Mouse (Mus musculus) G1E (cell line): ENCODE measurements around the gene Gtf2h1. TPM values are rescaled to one million over a fixed set of nuclear protein-coding genes. Genes with fewer than 3 reads are reported as not detected.
A peak's percentile ranks its signal among the peaks of the same experiment; 100 is the strongest.
"Not testable (repeated sequence)": the region's sequence is repeated elsewhere in the genome, so short reads cannot be mapped to it uniquely, and the experiment has no call there.

Source experiments
- ATAC-seq: 2 replicates; pipeline ENCODE4 v1.8.0; 2016; ENCODE audit warnings: mild to moderate bottlenecking; ENCODE audit not compliant: insufficient number of reproducible peaks, poor library complexity, low FRiP score, severe bottlenecking; ENCODE audit errors: extremely low read depth
- DNase-seq: peaks from one replicate; pipeline ENCODE4 v3.0.0; 2012; ENCODE audit warnings: low spot score
- H3K27me3 ChIP-seq: 2 replicates; pipeline ENCODE4 v1.6.1; 2012; ENCODE audit warnings: mild to moderate bottlenecking, low read length, inconsistent platforms; ENCODE audit not compliant: insufficient read depth
- H3K36me3 ChIP-seq: replicated peaks from 2 replicates; pipeline ENCODE3; 2012; ENCODE audit warnings: mild to moderate bottlenecking, inconsistent platforms
- H3K4me1 ChIP-seq: 2 replicates; pipeline ENCODE4 v1.6.1; 2012; ENCODE audit warnings: low read depth, low read length, inconsistent platforms, mixed read lengths; ENCODE audit not compliant: insufficient read depth
- H3K4me3 ChIP-seq: 2 replicates; pipeline ENCODE4 v1.5.1; 2012; ENCODE audit warnings: low read depth, mild to moderate bottlenecking, inconsistent platforms, low read length, moderate library complexity, mixed read lengths
- H3K9me3 ChIP-seq: replicated peaks from 2 replicates; pipeline ENCODE4 v1.6.1; 2012; ENCODE audit warnings: inconsistent platforms
- CTCF ChIP-seq: IDR thresholded peaks from 2 replicates; pipeline ENCODE4 v1.5.1; 2012; ENCODE audit warnings: low read depth, low read length, inconsistent platforms, mixed read lengths
- GATA1 ChIP-seq: IDR thresholded peaks from 2 replicates; pipeline ENCODE4 v1.6.1; 2012; ENCODE audit warnings: borderline replicate concordance, low read length, inconsistent platforms, mixed read lengths
- GATA2 ChIP-seq: IDR thresholded peaks from 2 replicates; pipeline ENCODE4 v1.6.1; 2012; ENCODE audit warnings: low read depth, low read length, inconsistent platforms, borderline replicate concordance
- POLR2AphosphoS5 ChIP-seq: IDR thresholded peaks from 2 replicates; pipeline ENCODE4 v1.6.1; 2012; ENCODE audit warnings: low read depth, low read length, inconsistent platforms; ENCODE audit not compliant: insufficient replicate concordance
- TAL1 ChIP-seq: conservative IDR thresholded peaks from 2 replicates; pipeline ENCODE4 v1.6.1; 2012; ENCODE audit warnings: low read depth, low read length, inconsistent platforms, mixed read lengths
- polyA plus RNA-seq: library from polyadenylated mRNA; stranded (reverse); fragments of >175 nt; gene quantifications from 2 replicates; pipeline ENCODE4 v1.2.3, GENCODE M21; 2012
- total RNA-seq, 2 experiments: library from RNA; stranded (forward) in 1 of 2; stranded (reverse) in 1 of 2; fragments of 200-1000 nt in 1 of 2; fragments of >200 nt in 1 of 2; fragmentation: Nextera tagmentation in 1 of 2; gene quantifications; 2 replicates each; pipeline ENCODE4 v1.2.3; 2014 to 2017

The Gtf2h1 gene
- total and polyA plus RNA-seq, 3 experiments: 101 to 302 (median 189) TPM

DNA sequence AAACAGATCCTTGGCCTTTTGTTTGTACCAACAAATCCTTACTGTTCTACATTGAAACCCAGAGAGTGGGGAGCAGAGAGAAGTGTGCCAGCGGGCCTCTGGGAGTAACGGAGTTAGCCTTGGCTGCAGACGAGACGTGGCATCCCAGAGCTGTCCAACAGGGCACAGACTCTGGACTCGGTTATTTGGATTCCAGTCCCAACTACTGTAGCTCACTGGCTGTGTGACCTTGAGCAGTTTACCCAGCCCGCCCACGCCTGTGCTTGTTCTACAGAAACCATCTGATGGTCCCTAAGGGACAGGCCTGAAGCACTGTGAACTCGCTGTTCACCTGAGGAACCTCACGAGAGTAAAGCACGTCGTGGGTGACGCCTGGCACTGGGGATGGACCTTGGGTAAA, 34.0 kb downstream of the Gtf2h1 start:
- ATAC-seq: no peak
- H3K4me1 ChIP-seq: peaks cover 36% of the 10 kb centered on the region
- no peaks in the 10 kb centered on the region for H3K27me3 ChIP-seq
- no peak overlapping the region for H3K4me3 ChIP-seq
- DNase-seq: no peak
- H3K9me3 ChIP-seq: no peaks in the 10 kb centered on the region
- peaks cover 11% of the 10 kb centered on the region for H3K36me3 ChIP-seq
- TF ChIP-seq TAL1: no peak
- TF ChIP-seq GATA2: no peak
- no peak for TF ChIP-seq CTCF
- TF ChIP-seq GATA1: no peak
- no peak for TF ChIP-seq POLR2AphosphoS5

DNA sequence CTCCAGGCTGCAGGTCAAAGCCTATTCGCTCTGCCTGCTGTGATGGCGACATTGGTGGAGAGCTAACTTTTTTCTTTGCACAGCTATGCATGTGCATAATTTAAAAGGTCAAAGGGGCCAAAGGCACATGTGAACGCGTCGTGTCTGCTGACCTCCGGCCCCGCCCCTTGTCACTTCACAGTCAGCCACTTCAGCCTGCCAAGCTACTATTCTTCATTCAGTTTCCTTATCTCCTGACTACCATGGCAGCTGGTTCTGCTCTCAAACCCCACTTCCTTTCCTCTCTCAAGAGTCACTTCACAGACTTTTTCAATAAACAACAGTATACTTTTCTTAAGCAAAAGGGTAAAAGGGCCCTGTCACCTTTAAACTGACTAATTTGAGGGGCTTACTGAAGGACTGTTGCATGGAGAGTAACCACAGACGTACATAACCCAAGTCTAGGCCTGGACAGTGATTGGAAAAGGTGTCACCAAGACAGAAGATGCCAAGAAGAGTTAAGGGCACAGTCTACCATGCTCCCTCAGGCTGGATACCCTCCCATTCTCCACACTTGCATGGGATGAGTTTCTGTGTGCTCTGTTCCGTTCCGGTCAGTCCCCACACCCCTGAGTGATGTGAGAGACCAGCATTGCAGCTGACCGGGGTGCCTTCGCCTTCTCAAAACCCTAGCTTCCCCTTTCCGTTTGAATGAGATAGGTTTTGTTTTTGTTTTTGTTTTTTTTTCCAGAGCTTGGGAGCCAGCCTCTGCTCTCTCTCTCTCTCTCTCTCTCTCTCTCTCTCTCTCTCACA, 35.1 kb downstream of the Gtf2h1 start:
- Histone ChIP-seq H3K4me3 (no peak overlapping the region; the same call in 1 of the 2 replicates), H3K4me1 (peaks cover 39% of the 10 kb centered on the region), H3K9me3 (no peaks in the 10 kb centered on the region), H3K36me3 (peaks cover 3% of the 10 kb centered on the region), H3K27me3 (no peaks in the 10 kb centered on the region)
- no peak for DNase-seq
- TF ChIP-seq GATA1 (no peak), TAL1 (no peak), POLR2AphosphoS5 (no peak), GATA2 (no peak), CTCF (no peak)
- peak; percentile 45 for ATAC-seq

DNA sequence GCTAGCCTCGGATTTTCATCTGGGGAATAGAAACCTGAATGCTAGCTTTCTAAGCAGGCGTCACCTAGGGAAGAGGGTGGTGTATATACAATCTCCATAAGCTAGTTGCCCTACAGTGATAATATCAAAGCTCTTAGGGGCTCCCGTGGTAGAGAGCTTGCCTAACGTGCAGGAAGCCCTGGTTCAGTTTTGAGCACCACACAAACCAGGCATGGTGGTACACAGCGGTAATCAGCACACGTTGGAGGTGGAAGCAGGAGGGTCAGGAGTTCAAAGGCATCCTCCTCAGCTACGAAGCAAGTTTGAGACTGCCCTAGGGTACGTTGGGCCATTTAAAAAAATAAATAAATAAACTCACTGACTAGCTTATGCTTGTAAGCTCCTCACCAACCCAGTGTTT, 35.8 kb downstream of the Gtf2h1 start:
- no peaks in the 10 kb centered on the region for H3K36me3 ChIP-seq
- H3K9me3 ChIP-seq: no peaks in the 10 kb centered on the region
- ATAC-seq: no peak
- DNase-seq: no peak
- H3K27me3 ChIP-seq: no peaks in the 10 kb centered on the region
- H3K4me3 ChIP-seq: no peak overlapping the region
- no peak for TF ChIP-seq GATA2
- no peak for TF ChIP-seq POLR2AphosphoS5
- TF ChIP-seq GATA1: no peak
- TF ChIP-seq CTCF: no peak
- TF ChIP-seq TAL1: no peak
- H3K4me1 ChIP-seq: peaks cover 39% of the 10 kb centered on the region

DNA sequence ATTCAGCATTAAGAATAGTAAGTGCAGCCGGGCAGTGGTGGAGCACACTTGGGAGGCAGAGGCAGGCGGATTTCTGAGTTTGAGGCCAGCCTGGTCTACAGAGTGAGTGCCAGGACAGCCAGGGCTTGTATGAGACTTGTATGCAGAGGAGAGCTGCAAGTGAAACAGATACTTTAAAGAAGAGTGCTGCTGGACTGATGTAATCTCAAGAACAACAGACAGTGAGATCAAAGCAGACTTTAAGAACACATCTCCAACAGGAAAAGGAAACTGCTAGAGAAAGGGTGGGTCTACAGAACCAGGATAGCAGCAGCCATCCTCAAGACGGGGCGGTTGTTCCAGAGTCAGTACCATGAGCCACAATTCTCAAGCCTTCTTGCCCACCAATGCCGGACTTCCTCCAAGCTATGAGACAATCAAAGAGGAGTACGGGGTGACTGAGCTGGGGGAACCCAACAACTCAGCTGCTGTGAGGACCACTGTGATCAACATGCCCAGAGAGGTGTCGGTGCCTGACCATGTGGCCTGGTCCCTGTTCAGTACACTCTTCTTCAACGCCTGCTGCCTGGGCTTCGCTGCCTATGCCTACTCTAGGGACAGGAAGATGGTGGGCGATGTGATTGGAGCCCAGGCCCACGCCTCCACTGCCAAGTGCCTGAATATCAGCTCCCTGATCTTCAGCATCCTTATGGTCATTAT, 36.4 kb downstream of the Gtf2h1 start:
- H3K27me3 ChIP-seq, H3K9me3 ChIP-seq, DNase-seq, H3K4me3 ChIP-seq, ATAC-seq, H3K36me3 ChIP-seq: not testable (repeated sequence)
- H3K4me1 ChIP-seq: peaks cover 37% of the 10 kb centered on the region

DNA sequence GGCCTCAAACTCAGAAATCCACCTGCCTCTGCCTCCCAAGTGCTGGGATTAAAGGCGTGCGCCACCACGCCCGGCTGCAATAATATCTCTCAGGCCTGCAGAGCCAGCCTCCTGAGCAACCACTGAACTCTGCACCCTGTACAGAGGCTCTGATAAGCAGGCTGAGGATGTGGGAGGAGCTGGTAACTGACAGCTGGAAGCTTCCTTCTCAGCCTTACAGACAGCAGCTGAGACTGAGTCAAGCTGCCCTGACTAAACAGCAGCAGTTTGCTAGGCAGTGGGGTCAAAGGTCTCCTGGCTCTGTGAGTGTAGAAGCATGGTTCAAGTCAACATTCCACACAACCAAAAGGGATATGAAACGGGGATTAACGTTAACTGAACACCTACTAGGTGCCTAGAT, 37.4 kb downstream of the Gtf2h1 start:
- peak; percentile 98 for ATAC-seq
- DNase-seq: peak; percentile 87
- Histone ChIP-seq H3K4me3 (no peak overlapping the region), H3K4me1 (peaks cover 40% of the 10 kb centered on the region), H3K9me3 (no peaks in the 10 kb centered on the region), H3K27me3 (0 out of 2 replicates have a peak, but pooled peaks cover 2% of the 10 kb centered on the region), H3K36me3 (no peaks in the 10 kb centered on the region)
- TF ChIP-seq CTCF (no peak), TAL1 (no peak), GATA1 (no peak), GATA2 (no peak), POLR2AphosphoS5 (no peak)

DNA sequence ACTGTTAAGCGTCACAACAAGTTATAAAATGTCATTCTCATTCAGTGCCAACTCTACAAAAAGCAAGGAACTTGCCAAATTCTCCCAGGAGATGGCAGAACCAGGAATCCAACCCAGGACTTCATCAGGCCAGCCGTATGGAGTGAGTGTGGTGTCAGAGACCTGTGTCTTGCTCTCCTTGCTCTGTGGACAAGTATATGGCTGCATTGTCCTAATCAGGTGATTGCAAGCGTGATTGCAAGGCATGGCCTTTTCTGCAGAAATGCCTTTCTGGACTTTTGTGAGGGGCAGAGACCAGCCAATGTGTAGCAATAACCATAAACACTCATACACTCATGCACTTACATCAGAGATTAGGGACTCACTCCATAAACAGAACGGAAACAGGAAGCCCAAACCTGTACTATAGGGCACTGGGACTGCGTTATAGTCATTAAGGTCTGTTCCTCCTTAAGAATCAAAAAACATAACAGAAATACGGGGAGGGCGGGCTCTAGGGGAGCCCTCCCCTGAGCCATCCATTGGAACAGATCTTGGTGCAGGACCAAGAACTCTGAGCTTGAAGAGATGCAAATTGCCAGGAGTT, 37.9 kb downstream of the Gtf2h1 start:
- H3K9me3 ChIP-seq: no peaks in the 10 kb centered on the region
- TF ChIP-seq CTCF (no peak), TAL1 (no peak), GATA1 (no peak), GATA2 (no peak), POLR2AphosphoS5 (no peak)
- H3K36me3 ChIP-seq: no peaks in the 10 kb centered on the region
- ATAC-seq: no peak
- no peak for DNase-seq
- H3K4me3 ChIP-seq: no peak overlapping the region
- 0 out of 2 replicates have a peak, but pooled peaks cover 2% of the 10 kb centered on the region for H3K27me3 ChIP-seq
- H3K4me1 ChIP-seq: peaks cover 45% of the 10 kb centered on the region
